In the genomic region with DNA sequence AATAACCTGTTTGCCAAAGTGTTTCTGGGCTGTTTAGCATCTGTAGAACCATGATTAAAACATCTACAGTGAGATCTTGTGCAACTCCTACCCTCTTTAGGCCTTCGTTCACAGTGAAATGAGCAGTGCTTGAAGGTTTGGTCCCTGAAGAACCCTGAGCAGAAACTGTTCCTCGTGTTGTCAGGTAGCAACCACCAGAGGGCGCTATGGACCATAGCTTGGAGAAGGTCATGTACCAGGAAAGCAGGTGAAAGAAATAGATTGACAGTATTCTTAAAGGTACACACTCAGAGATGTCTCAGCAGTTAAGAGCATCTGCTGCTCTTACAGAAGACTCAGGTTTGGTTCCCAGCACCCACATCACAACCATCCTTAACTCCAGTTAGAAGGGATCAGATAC, we compare ENCODE assay signal across 9 mouse cellular contexts. TPM values are rescaled to one million over a fixed set of nuclear protein-coding genes. Genes with fewer than 3 reads are reported as not detected.
A peak's percentile ranks its signal among the peaks of the same experiment; 100 is the strongest.
DNase-seq lines count a peak whose midpoint lies in the region; ATAC-seq lines count a peak whose summit lies in the region.
"Had no signal": no experiment of that assay in that cellular context is flagged by ENCODE, and none has a peak within 500 bp of the region (broad histone marks: within the 10 kb centered on the region; RNA-seq: fewer than 3 reads in every experiment).

No protein-coding gene starts in this region.

- no peak overlapping the region for H3K4me2 ChIP-seq in forebrain, embryonic 13.5 days
- H3K4me2 ChIP-seq: embryonic facial prominence, embryonic 12.5 days had no signal

- no peak overlapping the region for H3K4me3 ChIP-seq in forebrain, embryonic 13.5 days
- H3K4me3 ChIP-seq: embryonic facial prominence, embryonic 12.5 days had no signal

- DNase-seq in heart, postnatal 10 days = peak; percentile 36 to 61
- no peak for DNase-seq in heart, adult 11 months
- DNase-seq in CD8-positive naive resting alpha-beta T cell, adult 2 months (ENCODE audit: low read depth in 2 of 2, low spot score in 2 of 2) = peak; percentile 63 to 73
- DNase-seq in adrenal gland, postnatal 10 days = peak; percentile 65
- DNase-seq in lung, postnatal 25 days (ENCODE audit: low spot score) = peak; percentile 51
- peak; percentile 31 to 68 for DNase-seq in thymus, postnatal 10 days (ENCODE audit: low spot score in 2 of 2)

- WGBS in forebrain, embryonic 13.5 days = 34% methylated on average over 3 of the region's 3 CpGs

- H3K4me1 ChIP-seq in forebrain, embryonic 13.5 days = peaks cover 15% of the 10 kb centered on the region

- ATAC-seq in granulocyte monocyte progenitor cell, adult 5-6 weeks (replicated peaks; ENCODE audit: poor library complexity, severe bottlenecking) = peak; percentile 41; the same call in 1 of the 2 replicates
- no peak for ATAC-seq in forebrain, embryonic 13.5 days

- no peak overlapping the region for H3K9ac ChIP-seq in forebrain, embryonic 13.5 days

- no peaks in the 10 kb centered on the region for H3K36me3 ChIP-seq in forebrain, embryonic 13.5 days (ENCODE audit: poor library complexity, severe bottlenecking)

- intact Hi-C loops in heart, postnatal 10 days (cut with DNase I) = loop anchor here (1.0 to 2.0 kb wide), 2 partner anchors 139 to 146 kb away; no protein-coding TSS in a partner anchor

- H3K9me3 ChIP-seq in forebrain, embryonic 13.5 days (replicated peaks) = no peaks in the 10 kb centered on the region
- H3K9me3 ChIP-seq: embryonic facial prominence, embryonic 12.5 days had no signal

- peaks cover 28% of the 10 kb centered on the region for H3K27me3 ChIP-seq in forebrain, embryonic 13.5 days
- H3K27me3 ChIP-seq: embryonic facial prominence, embryonic 12.5 days had no signal

- H3K27ac ChIP-seq in forebrain, embryonic 13.5 days = no peak overlapping the region

RNA-seq across cellular contexts. Expression of a gene that starts 13.5 kb away (rescaled TPM):
- total RNA-seq in heart, postnatal 10 days (2021) = 10 to 100 TPM; 36.1 to 38.8 TPM
- 10 to 100 TPM; 36.4 to 36.6 TPM for total RNA-seq in adrenal gland, postnatal 10 days (2021)
- 9.7 and 14.0 TPM in 2 replicates for total RNA-seq in granulocyte monocyte progenitor cell, adult 5-6 weeks (2014; fragmentation: Nextera tagmentation)
- 13.3 and 21.9 TPM in 2 replicates for total RNA-seq in granulocyte monocyte progenitor cell, adult 5-6 weeks (2017)
- 6.8 and 7.4 TPM in 2 replicates for polyA plus RNA-seq in forebrain, embryonic 13.5 days (2015; fragmentation: Nextera tagmentation; extraction: Ambion mirVana)

RNA-seq across cellular contexts. Expression of a gene that starts 44.7 kb away (rescaled TPM):
- total RNA-seq in heart, postnatal 10 days (2021) = under 1 TPM in 1 of 2 experiments, not detected in 1; 0.15 TPM
- total RNA-seq in adrenal gland, postnatal 10 days (2021) = 10 to 100 TPM; 10.2 to 17.2 TPM
- not detected in 2 replicates for total RNA-seq in granulocyte monocyte progenitor cell, adult 5-6 weeks (2014; fragmentation: Nextera tagmentation)
- total RNA-seq in granulocyte monocyte progenitor cell, adult 5-6 weeks (2017) = not detected in 2 replicates
- not detected in 2 replicates for polyA plus RNA-seq in forebrain, embryonic 13.5 days (2015; fragmentation: Nextera tagmentation; extraction: Ambion mirVana)

Comparison
In these comparisons a context has a peak if more than half of its experiments do, and no peak if none do; other contexts are left out.
1. RNA of a gene that starts 44.7 kb away (total RNA-seq): 10.2 to 17.2 TPM in adrenal gland, postnatal 10 days; 0.15 TPM in heart, postnatal 10 days and not detected in granulocyte monocyte progenitor cell, adult 5-6 weeks; every median in the first group is over 4 times any median in the second.